Mouse (Mus musculus): ENCODE data around the gene Mrpl43. TPM values are rescaled to one million over a fixed set of nuclear protein-coding genes. Genes with fewer than 3 reads are reported as not detected.

Mrpl43 gene
- polyA plus RNA-seq, 1 experiment from 2014 or later = 96.2 TPM

DNA sequence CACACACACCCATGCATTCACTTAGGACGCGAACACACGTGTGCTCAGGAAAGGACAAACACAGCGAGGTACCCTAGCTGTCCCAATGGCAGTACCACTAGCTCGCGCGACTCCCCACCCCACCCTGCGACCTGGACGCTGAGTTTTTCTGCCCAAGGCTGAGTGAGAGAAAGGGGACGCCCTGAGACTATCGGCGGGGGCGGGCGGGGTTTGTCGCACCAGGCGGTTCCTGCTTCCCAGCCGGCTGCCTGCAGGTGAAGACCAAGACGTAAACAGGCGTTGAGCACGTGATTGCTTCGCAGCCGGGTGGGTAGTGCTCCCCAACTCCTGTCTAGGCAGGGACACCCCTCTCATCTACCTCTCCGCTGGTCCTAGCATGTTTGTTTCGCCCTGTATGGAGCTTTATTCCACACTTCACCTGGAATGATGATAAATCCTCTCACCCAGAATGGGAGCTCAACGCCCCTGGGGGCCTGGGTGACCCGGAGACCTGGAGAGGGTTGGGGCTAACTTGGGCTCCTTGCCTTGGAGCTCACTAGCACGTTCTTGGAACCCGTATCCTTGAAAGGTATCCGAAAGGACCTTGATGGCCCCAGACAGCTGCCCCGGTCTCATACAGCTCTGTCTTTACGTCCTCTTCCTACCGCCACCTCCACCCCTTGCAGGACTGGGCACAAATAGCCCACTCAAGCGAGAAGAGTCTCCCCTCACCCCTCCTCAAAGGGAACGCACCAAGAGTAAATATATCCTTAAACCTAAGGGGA is 9.5 kb upstream of the Mrpl43 start:
- H3K27ac ChIP-seq (replicated peaks) = peak overlapping the region; percentile 94
- H3K4me1 ChIP-seq = peaks cover 61% of the 10 kb centered on the region
- H3K27me3 ChIP-seq (replicated peaks) = 0 out of 2 replicates have a peak, but pooled peaks cover 3% of the 10 kb centered on the region
- 0 out of 2 replicates have a peak, but pooled peaks have one; percentile 6 for ATAC-seq (ENCODE audit: low FRiP score)
- H3K4me2 ChIP-seq = peak overlapping the region; percentile 82
- peak overlapping the region; percentile 57 for H3K4me3 ChIP-seq (replicated peaks)
- H3K36me3 ChIP-seq = peaks cover 15% of the 10 kb centered on the region
- H3K9me3 ChIP-seq (replicated peaks) = no peaks in the 10 kb centered on the region
- H3K9ac ChIP-seq (replicated peaks) = peak overlapping the region; percentile 33
- WGBS = under 1% methylated on average over 33 of the region's 34 CpGs

DNA sequence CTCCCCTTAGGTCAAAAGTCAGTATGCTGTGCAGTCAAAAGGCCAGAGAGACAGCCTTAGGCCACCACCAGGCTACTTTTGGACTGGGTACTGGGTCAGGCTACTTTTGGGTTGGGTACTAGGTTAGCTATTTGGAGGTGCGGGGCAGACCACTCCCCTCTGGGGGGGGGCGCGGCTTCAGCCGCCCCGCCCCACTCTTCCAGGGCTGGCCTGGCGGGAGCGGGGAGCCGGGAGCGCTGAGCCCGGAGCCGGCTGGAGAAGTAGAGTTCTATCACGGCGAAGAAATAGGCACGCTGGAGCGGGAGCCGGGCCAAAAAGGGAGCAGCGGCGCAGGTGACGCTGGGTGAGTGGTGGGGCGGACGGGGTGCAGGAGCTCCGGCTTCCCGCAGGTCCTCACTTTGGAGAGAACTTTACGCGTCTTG is 8.8 kb upstream of the Mrpl43 start:
- peak overlapping the region; percentile 57 for H3K4me3 ChIP-seq (replicated peaks)
- no peaks in the 10 kb centered on the region for H3K9me3 ChIP-seq (replicated peaks)
- peaks cover 54% of the 10 kb centered on the region for H3K4me1 ChIP-seq
- peaks cover 22% of the 10 kb centered on the region for H3K36me3 ChIP-seq
- peak overlapping the region; percentile 94 for H3K27ac ChIP-seq (replicated peaks)
- H3K27me3 ChIP-seq (replicated peaks) = 0 out of 2 replicates have a peak, but pooled peaks cover 3% of the 10 kb centered on the region
- WGBS = 0% methylated on average over 24 of the region's 25 CpGs
- ATAC-seq (ENCODE audit: low FRiP score) = no peak
- peak overlapping the region; percentile 33 for H3K9ac ChIP-seq (replicated peaks)
- peak overlapping the region; percentile 82 for H3K4me2 ChIP-seq

DNA sequence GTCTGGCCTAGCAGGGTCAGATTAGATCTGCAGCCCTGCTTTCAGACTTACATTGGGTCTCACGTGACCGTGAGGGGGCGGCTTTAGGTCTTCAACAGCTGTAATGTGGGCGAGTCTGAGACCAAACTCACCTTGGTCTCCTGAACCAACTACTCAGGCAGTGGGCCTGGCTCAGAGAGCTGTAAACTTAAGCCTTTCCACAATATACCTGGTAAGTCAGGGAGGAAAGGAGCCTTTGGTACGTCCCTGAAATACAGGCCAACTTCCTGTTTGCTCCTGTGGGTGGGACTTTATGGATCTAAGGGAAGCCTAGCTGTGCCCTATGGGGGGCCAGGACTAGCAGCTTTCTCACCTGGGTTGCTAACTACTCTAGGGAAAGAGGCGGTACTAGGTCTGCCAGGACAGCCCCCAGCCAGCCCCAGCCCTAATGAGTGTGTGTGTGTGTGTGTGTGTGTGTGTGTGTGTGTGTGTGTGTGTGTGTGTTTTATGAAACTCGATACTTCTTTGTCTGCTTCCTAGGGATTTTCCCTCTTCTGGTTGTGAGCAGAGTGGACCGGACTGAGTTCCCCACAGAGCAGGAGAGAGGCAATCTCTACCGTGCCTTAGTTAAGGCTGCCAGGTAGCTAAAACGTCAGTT is 8.2 kb upstream of the Mrpl43 start, which contains the start of gene Lzts2:
Gene Lzts2 (plus strand): TSS at position 80 of the 637 bp plus-strand sequence.
- no peak for ATAC-seq (ENCODE audit: low FRiP score)
- H3K27me3 ChIP-seq (replicated peaks) = 0 out of 2 replicates have a peak, but pooled peaks cover 3% of the 10 kb centered on the region
- H3K4me2 ChIP-seq = peak within 1 kb of the TSS; percentile 82
- H3K27ac ChIP-seq (replicated peaks) = peak within 1 kb of the TSS; percentile 94
- no peaks in the 10 kb centered on the region for H3K9me3 ChIP-seq (replicated peaks)
- H3K36me3 ChIP-seq = peaks cover 23% of the 10 kb centered on the region
- H3K9ac ChIP-seq (replicated peaks) = peak within 1 kb of the TSS; percentile 33
- peak within 1 kb of the TSS; percentile 57 for H3K4me3 ChIP-seq (replicated peaks)
- peaks cover 48% of the 10 kb centered on the region for H3K4me1 ChIP-seq
- 13% methylated on average over 10 of the region's 10 CpGs for WGBS

DNA sequence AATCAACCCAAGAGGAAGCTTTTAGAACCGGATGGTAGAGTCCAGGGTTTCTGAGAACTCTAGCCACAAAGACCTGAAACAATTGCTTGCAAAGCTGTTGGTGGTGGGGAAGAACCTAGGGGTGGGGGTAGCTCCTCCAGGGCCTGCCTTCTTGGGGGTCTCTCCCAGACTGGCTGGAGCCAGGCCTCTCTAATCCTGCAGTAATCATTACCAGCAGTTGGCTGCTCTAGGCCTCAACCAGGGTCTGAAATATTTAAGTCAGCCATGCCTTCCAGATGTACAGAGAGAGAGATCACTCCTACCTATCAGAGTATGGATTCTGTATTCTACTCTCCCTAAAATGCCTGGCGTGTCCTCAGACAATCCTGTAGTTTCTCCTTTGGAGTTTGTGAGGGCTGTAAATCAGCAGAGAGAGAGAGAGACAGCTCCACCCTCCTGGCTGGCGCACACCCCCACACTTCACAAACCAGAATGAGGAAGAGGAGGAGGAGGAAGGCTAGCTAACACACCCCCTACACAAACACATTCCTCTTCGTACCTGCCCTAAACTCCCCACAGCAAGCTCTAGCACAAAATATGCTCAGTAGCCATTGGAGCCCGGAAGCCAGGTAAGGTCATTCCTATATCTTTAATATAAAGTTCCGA is 7.5 kb upstream of the Mrpl43 start:
- H3K9me3 ChIP-seq (replicated peaks) = no peaks in the 10 kb centered on the region
- 0 out of 2 replicates have a peak, but pooled peaks cover 3% of the 10 kb centered on the region for H3K27me3 ChIP-seq (replicated peaks)
- H3K4me1 ChIP-seq = peaks cover 43% of the 10 kb centered on the region
- H3K27ac ChIP-seq (replicated peaks) = no peak overlapping the region
- H3K9ac ChIP-seq (replicated peaks) = no peak overlapping the region
- no peak overlapping the region for H3K4me3 ChIP-seq (replicated peaks)
- ATAC-seq (ENCODE audit: low FRiP score) = no peak
- peaks cover 23% of the 10 kb centered on the region for H3K36me3 ChIP-seq
- 59% methylated on average over 6 of the region's 6 CpGs for WGBS
- 0 out of 2 replicates have a peak overlapping the region, but pooled peaks have one; percentile 82 for H3K4me2 ChIP-seq

DNA sequence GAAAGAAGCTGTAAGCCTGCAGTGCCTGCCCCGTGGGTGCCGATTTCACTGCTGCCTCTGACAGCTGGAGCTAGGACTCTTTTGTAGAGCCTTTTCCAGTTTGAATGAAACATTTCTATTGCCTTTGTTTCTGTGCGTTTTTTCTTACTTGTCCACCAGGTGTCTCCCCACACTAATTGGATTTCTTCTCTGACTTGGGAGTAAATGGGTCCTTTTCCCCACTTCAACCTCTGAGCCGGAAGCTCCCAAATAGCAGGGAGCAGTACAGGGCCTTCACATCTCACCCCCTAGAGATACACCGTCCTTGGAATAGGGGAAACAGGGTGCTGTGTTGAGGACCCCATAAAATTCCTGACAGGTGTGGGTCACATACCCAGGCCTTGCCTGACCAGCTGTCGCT is 6.4 kb upstream of the Mrpl43 start:
- no peak overlapping the region for H3K4me2 ChIP-seq
- 30% methylated on average over 6 of the region's 6 CpGs for WGBS
- ATAC-seq (ENCODE audit: low FRiP score) = no peak
- H3K9me3 ChIP-seq (replicated peaks) = no peaks in the 10 kb centered on the region
- no peak overlapping the region for H3K4me3 ChIP-seq (replicated peaks)
- 0 out of 2 replicates have a peak, but pooled peaks cover 3% of the 10 kb centered on the region for H3K27me3 ChIP-seq (replicated peaks)
- H3K36me3 ChIP-seq = peaks cover 23% of the 10 kb centered on the region
- peaks cover 49% of the 10 kb centered on the region for H3K4me1 ChIP-seq
- 0 out of 2 replicates have a peak overlapping the region, but pooled peaks have one; percentile 23 for H3K9ac ChIP-seq (replicated peaks)
- H3K27ac ChIP-seq (replicated peaks) = peak overlapping the region; percentile 72

DNA sequence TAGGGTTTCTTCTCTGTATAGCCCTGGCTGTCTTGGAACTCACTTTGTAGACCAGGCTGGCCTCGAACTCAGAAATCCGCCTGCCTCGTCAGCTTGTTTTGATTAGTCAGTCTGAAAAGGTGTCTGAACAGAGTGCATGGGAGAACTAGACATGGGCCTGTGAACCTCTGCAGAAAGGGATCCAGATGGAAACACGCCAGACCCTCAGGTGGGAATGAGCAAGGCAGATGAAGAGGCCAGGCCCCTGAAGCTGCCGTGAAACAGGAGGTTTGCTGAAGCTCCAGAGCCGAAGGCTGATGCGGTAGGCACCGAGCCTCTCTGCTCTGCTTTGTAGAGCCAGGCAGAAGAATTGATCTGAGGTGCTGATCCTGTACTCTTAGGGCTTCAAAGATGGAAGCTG is 6.0 kb upstream of the Mrpl43 start:
- H3K9me3 ChIP-seq (replicated peaks) = no peaks in the 10 kb centered on the region
- peak overlapping the region; percentile 72 for H3K27ac ChIP-seq (replicated peaks)
- peaks cover 53% of the 10 kb centered on the region for H3K4me1 ChIP-seq
- H3K36me3 ChIP-seq = peaks cover 23% of the 10 kb centered on the region
- no peak for ATAC-seq (ENCODE audit: low FRiP score)
- H3K4me2 ChIP-seq = no peak overlapping the region
- 86% methylated on average over 8 of the region's 8 CpGs for WGBS
- H3K27me3 ChIP-seq (replicated peaks) = 0 out of 2 replicates have a peak, but pooled peaks cover 3% of the 10 kb centered on the region
- H3K4me3 ChIP-seq (replicated peaks) = no peak overlapping the region
- 0 out of 2 replicates have a peak overlapping the region, but pooled peaks have one; percentile 23 for H3K9ac ChIP-seq (replicated peaks)

DNA sequence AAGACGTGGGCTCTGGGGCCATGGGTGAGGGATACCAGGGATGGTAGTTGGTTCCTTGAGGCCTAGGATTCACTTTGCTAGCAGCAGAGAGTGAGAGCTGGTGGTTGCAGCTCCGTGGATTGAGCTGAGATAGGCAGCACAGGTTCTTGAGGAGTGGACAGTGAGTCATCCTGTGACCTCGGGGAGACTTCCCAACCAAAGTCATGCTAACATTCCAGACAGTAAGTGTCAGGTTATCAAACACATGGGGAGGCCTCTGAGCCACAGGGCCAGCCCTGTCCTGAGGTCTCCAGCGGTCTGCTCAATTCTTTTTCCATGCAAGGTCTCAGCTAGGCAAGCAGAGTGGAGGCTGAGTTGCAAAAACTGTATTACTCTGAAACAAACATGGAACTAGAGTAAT is 4.4 kb upstream of the Mrpl43 start:
- Histone ChIP-seq H3K27ac (replicated peaks) (no peak overlapping the region), H3K4me3 (replicated peaks) (no peak overlapping the region), H3K4me1 (peaks cover 46% of the 10 kb centered on the region), H3K27me3 (replicated peaks) (0 out of 2 replicates have a peak, but pooled peaks cover 3% of the 10 kb centered on the region), H3K4me2 (no peak overlapping the region), H3K9ac (replicated peaks) (no peak overlapping the region), H3K36me3 (peaks cover 23% of the 10 kb centered on the region), H3K9me3 (replicated peaks) (no peaks in the 10 kb centered on the region)
- no peak for ATAC-seq (ENCODE audit: low FRiP score)
- WGBS = 87% methylated on average over 4 of the region's 4 CpGs

DNA sequence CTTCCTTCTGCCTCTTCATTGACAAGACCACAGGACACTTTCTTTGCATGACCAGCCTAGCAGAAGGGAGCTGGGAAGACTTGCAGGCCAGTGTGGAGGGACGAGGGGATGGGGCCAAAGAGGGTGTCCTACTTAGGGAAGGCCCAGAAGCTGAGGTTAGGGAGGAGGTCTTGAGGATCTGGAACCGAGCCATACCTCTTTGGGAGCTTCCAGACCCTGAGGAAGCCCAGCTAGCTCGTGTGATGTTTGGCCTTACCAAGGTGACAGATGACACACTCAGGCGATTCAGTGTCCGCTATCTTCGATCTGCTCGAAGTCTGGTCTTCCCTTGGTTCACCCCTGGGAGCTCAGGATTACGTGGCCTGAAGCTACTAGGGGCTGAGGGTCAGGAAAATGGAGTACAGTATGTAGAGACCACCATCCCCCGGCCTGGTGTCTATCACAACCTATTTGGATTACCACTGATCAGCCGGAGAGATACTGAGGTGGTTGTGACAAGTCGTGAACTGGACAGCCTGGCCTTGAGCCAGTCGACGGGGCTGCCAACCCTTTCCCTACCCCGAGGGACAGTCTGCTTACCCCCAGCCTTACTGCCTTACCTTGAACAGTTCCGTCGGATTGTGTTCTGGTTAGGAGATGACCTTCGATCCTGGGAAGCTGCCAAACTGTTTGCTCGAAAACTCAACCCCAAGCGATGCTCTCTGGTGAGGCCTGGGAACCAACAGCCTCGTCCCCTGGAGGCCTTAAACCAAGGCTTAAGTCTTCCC is 1.4 kb upstream of the Mrpl43 start:
- no peaks in the 10 kb centered on the region for H3K27me3 ChIP-seq (replicated peaks)
- peaks cover 41% of the 10 kb centered on the region for H3K36me3 ChIP-seq
- peak overlapping the region; percentile 86; the same call in 1 of the 2 replicates for H3K27ac ChIP-seq (replicated peaks)
- H3K4me2 ChIP-seq = peak overlapping the region; percentile 96
- WGBS = 92% methylated on average over 20 of the region's 20 CpGs
- ATAC-seq (ENCODE audit: low FRiP score) = no peak
- peak overlapping the region; percentile 93 for H3K4me3 ChIP-seq (replicated peaks)
- no peaks in the 10 kb centered on the region for H3K9me3 ChIP-seq (replicated peaks)
- peak overlapping the region; percentile 73; the same call in 1 of the 2 replicates for H3K9ac ChIP-seq (replicated peaks)
- H3K4me1 ChIP-seq = peaks cover 57% of the 10 kb centered on the region

DNA sequence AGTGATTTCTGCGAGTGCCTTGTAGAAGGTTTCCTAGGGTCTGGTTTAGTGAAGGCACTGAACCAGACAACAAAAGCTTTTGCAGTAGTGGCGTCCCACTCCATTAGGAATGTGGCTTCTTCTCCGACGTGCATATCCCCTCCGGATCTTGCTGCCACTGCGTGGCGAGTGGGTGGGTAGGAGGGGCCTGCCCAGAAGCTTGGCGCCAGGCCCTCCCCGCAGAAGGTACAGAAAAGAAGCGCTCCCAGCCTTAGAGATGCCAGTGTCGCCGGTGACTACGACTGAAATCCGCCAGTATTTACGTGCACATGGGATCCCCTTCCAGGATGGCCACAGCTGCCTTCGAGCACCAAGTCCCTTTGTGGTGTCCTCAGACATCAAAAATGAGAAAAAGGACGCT is 779 bp upstream of the Mrpl43 start:
- Histone ChIP-seq H3K4me1 (peaks cover 52% of the 10 kb centered on the region), H3K36me3 (peaks cover 46% of the 10 kb centered on the region), H3K4me3 (replicated peaks) (peak overlapping the region; percentile 93), H3K27ac (replicated peaks) (peak overlapping the region; percentile 86), H3K4me2 (peak overlapping the region; percentile 96), H3K9me3 (replicated peaks) (no peaks in the 10 kb centered on the region), H3K9ac (replicated peaks) (peak overlapping the region; percentile 73), H3K27me3 (replicated peaks) (no peaks in the 10 kb centered on the region)
- WGBS = 44% methylated on average over 17 of the region's 17 CpGs
- no peak; the same call in 1 of the 2 replicates for ATAC-seq (ENCODE audit: low FRiP score)

DNA sequence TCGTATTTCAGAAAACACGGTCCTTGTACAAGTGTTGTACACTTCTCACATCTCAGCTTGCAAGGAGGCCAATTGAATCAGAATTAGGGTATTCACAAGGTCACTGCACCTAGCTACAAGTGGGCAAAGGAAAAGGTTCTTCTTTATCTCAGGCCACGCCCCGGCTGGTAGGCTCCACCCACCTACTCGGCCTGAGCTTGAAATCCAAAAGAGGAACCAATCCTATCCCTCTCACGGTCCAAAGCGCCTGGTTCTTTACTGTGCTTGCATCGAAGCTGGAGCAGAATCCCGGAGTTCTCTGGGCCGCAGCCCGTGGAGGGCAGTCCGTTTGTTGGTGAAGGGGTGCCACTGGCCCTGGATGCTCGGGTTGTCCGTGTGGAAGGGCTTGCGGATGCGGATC is 798 bp downstream of the Mrpl43 start, which contains the start of gene Twnk:
Gene Twnk (plus strand): TSS at position 220 of the 400 bp plus-strand sequence.
- no peak for ATAC-seq (ENCODE audit: low FRiP score)
- Histone ChIP-seq H3K27me3 (replicated peaks) (no peaks in the 10 kb centered on the region), H3K9me3 (replicated peaks) (no peaks in the 10 kb centered on the region), H3K27ac (replicated peaks) (peak within 1 kb of the TSS; percentile 86), H3K4me3 (replicated peaks) (peak within 1 kb of the TSS; percentile 93), H3K36me3 (peaks cover 45% of the 10 kb centered on the region), H3K4me2 (peak within 1 kb of the TSS; percentile 96), H3K4me1 (peaks cover 52% of the 10 kb centered on the region), H3K9ac (replicated peaks) (peak within 1 kb of the TSS; percentile 73)
- 12% methylated on average over 16 of the region's 16 CpGs for WGBS

Measured in neural tube, embryonic 15.5 days (tissue).